Mouse (Mus musculus) layer of hippocampus, postnatal 14 days (tissue): ENCODE data around the gene Apol7b. TPM values are rescaled to one million over a fixed set of nuclear protein-coding genes. Genes with fewer than 3 reads are reported as not detected.

ENCODE experiments used
- DNase-seq, 2 experiments: peaks; one replicate each; pipeline ENCODE4 v3.0.0; 2021 to 2022; ENCODE audit warnings: low spot score in 2 of 2, mixed read lengths in 1 of 2
- total RNA-seq, 2 experiments: library from RNA; stranded (reverse); gene quantifications; 2 replicates each; pipeline ENCODE4 v1.2.3; 2021

Gene Apol7b
- total RNA-seq, 2 experiments from 2014 or later, result not detected

GRCm38 (mm10) chr15:77387462-77387861 lies 59.8 kb downstream of the Apol7b start:
- no peak for DNase-seq

GRCm38 (mm10) chr15:77384340-77385030 lies 62.8 kb downstream of the Apol7b start:
- DNase-seq, result no peak

DNA sequence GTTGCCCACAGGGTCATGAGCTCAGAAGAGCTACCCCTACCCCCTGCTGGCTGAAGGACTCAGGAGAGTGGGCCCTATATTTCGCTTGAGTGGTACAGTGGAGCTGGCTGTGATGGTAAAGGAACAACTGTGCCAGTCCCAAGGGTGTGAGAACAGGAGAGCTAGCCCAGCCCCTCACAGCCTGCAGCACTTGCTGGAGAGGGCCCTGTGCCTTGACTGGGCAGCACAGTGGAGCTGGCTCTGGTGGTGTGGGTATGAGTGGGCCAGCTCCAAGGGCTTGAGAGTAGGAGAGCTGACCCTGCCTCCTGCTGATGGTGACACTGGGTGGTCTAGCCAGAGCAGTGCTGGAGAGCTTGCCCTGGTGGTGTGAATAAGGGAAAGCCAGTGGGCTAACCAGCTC lies 64.4 kb downstream of the Apol7b start:
- no peak for DNase-seq

GRCm38 (mm10) chr15:77382271-77382850 lies 64.9 kb downstream of the Apol7b start:
- DNase-seq, result no peak

DNA sequence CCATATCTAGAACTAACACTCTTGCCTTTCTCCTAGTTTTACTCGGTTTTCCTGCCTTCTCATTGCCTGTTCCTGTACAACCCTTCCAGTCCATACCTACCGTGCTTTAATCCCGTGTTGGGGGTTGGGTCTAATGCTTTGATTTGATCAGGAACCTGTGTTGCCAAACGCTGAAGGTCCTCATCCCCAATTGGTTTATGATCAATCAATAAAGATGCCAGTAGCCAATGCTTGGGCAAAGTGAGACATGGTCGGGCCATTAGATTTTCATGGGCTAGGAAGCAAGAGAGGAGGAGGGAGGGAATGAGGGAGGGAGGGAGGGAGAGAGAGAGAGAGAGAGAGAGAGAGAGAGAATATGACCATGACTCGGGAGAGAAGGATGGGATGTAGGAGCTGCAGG lies 65.8 kb downstream of the Apol7b start:
- no peak for DNase-seq

- no peak for DNase-seq
Measured at GRCm38 (mm10) chr15:77379921-77380320, 67.4 kb downstream of the Apol7b start.

GRCm38 (mm10) chr15:77377419-77377818 lies 69.9 kb downstream of the Apol7b start:
- no peak for DNase-seq

- DNase-seq, result peak in 1 of 2 experiments; percentile 49
Measured at GRCm38 (mm10) chr15:77376920-77377319, 70.4 kb downstream of the Apol7b start.

Other genes with a start within 250 kb of the Apol7b start
- gene Rbfox2, start 140.5 kb downstream of the Apol7b start, total RNA-seq, result 100 to 1,000 TPM; 228 to 234 TPM
- not detected for gene Apol7a, start 48.4 kb downstream of the Apol7b start, total RNA-seq
- not detected for gene Apol9a, start 36.4 kb downstream of the Apol7b start, total RNA-seq
- gene Apol10a, start 29.6 kb upstream of the Apol7b start, total RNA-seq, result not detected
- gene Apol11a, start 60.8 kb upstream of the Apol7b start, total RNA-seq, result not detected
- gene Apol7c, start 85.8 kb upstream of the Apol7b start, total RNA-seq, result not detected
- not detected for gene 1700025B11Rik, start 114.4 kb upstream of the Apol7b start, total RNA-seq
- gene Apol10b, start 148.6 kb upstream of the Apol7b start, total RNA-seq, result not detected
- gene Gm36245, start 151.8 kb upstream of the Apol7b start, total RNA-seq, result not detected
- not detected for gene Apol11b, start 195.8 kb upstream of the Apol7b start, total RNA-seq